Mouse (Mus musculus): ENCODE data around the gene Npas3.

Npas3 gene

GRCm38 (mm10) chr12:53407776-53408175 lies 159.3 kb downstream of the Npas3 start:
- intact Hi-C loops (cut with DNase I), result no loop called here

GRCm38 (mm10) chr12:53409711-53410110 lies 161.2 kb downstream of the Npas3 start:
- intact Hi-C loops (cut with DNase I), result no loop called here

GRCm38 (mm10) chr12:53410647-53411046 lies 162.2 kb downstream of the Npas3 start:
- intact Hi-C loops (cut with DNase I), result no loop called here

GRCm38 (mm10) chr12:53416096-53416495 lies 167.6 kb downstream of the Npas3 start:
- intact Hi-C loops (cut with DNase I), result no loop called here

- intact Hi-C loops (cut with DNase I), result no loop called here
These were observed 173.2 kb downstream of the Npas3 start for GRCm38 (mm10) chr12:53421701-53422100.

GRCm38 (mm10) chr12:53423631-53424030 lies 175.2 kb downstream of the Npas3 start:
- intact Hi-C loops (cut with DNase I), result no loop called here

- intact Hi-C loops (cut with DNase I), result no loop called here
These were observed 177.5 kb downstream of the Npas3 start for GRCm38 (mm10) chr12:53426006-53426405.

GRCm38 (mm10) chr12:53427153-53427552 lies 178.7 kb downstream of the Npas3 start:
- intact Hi-C loops (cut with DNase I), result no loop called here

GRCm38 (mm10) chr12:53442029-53442428 lies 193.6 kb downstream of the Npas3 start:
- intact Hi-C loops (cut with DNase I), result no loop called here

- intact Hi-C loops (cut with DNase I), result no loop called here
These were observed 199.0 kb downstream of the Npas3 start for GRCm38 (mm10) chr12:53447469-53447868.

- intact Hi-C loops (cut with DNase I), result no loop called here
These were observed 199.6 kb downstream of the Npas3 start for GRCm38 (mm10) chr12:53448040-53448439.

GRCm38 (mm10) chr12:53467549-53467948 lies 219.1 kb downstream of the Npas3 start:
- intact Hi-C loops (cut with DNase I), result no loop called here

GRCm38 (mm10) chr12:53474486-53474885 lies 226.0 kb downstream of the Npas3 start:
- intact Hi-C loops (cut with DNase I), result no loop called here

GRCm38 (mm10) chr12:53484924-53485323 lies 236.4 kb downstream of the Npas3 start:
- intact Hi-C loops (cut with DNase I), result no loop called here

- intact Hi-C loops (cut with DNase I), result no loop called here
These were observed 247.9 kb downstream of the Npas3 start for GRCm38 (mm10) chr12:53496386-53496785.

- intact Hi-C loops (cut with DNase I), result no loop called here
These were observed 266.4 kb downstream of the Npas3 start for GRCm38 (mm10) chr12:53514885-53515284.

- intact Hi-C loops (cut with DNase I), result no loop called here
These were observed 271.1 kb downstream of the Npas3 start for GRCm38 (mm10) chr12:53519556-53519955.

- intact Hi-C loops (cut with DNase I), result no loop called here
These were observed 274.2 kb downstream of the Npas3 start for GRCm38 (mm10) chr12:53522631-53523030.

- intact Hi-C loops (cut with DNase I), result no loop called here
These were observed 278.6 kb downstream of the Npas3 start for GRCm38 (mm10) chr12:53527046-53527445.

- intact Hi-C loops (cut with DNase I), result no loop called here
These were observed 280.9 kb downstream of the Npas3 start for GRCm38 (mm10) chr12:53529345-53529744.

GRCm38 (mm10) chr12:53536816-53537215 lies 288.3 kb downstream of the Npas3 start:
- intact Hi-C loops (cut with DNase I), result no loop called here

GRCm38 (mm10) chr12:53556359-53556758 lies 307.9 kb downstream of the Npas3 start:
- intact Hi-C loops (cut with DNase I), result no loop called here

- intact Hi-C loops (cut with DNase I), result no loop called here
These were observed 309.8 kb downstream of the Npas3 start for GRCm38 (mm10) chr12:53558259-53558658.

GRCm38 (mm10) chr12:53566712-53567387 lies 318.4 kb downstream of the Npas3 start:
- intact Hi-C loops (cut with DNase I), result no loop called here

Measured in adrenal gland (tissue).